In the genomic region with DNA sequence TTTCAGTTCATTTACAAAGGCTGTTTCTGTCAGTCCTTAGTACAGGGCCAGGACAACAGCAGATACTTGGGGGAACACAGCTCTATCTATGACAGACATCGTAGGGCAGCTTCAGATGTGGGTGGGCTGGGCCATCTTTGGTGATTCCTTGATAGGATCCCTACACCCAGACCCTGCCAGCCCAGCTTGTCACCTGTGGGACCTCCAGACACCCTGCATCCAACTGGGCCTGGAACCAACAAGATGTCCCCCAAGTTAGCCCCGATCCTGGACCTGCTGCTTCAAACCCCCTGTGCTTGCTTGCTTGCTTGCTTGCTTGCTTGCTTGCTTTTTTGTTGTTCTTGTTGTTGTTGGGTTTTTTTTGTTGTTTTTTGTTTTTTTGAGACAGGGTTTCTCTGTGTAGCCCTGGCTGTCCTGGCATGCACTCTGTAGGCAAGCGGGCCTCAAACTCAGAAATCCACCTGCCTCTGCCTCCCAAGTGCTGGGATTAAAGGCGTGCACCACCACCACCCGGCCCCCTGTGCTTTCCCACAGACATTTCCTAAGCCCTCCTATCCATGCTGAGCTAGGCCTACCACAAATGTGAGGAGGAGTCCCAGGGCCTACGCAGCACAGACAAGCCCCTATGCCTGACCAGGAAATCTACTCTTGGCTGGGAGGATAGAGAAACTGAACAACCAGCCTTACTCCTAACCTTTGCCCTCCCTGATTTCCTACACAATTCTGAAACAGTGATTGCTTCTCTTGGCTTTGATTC, we compare ENCODE assay signal across 15 mouse cellular contexts.
DNase-seq lines count a peak whose midpoint lies in the region.
"Had no signal": no experiment of that assay in that cellular context is flagged by ENCODE, and none has a peak within 500 bp of the region (broad histone marks: within the 10 kb centered on the region; RNA-seq: fewer than 3 reads in every experiment).

No protein-coding gene starts in this region.

- DNase-seq in cerebellum, adult 9-10 months = peak; percentile 53
- DNase-seq in cerebellum, postnatal 10 days = no peak
- peak; percentile 10 for DNase-seq in layer of hippocampus, adult 11-12 months (ENCODE audit: low spot score)
- DNase-seq in layer of hippocampus, adult 9-10 months (ENCODE audit: low spot score) = no peak
- DNase-seq in ovary, postnatal 36 days (ENCODE audit: low spot score) = peak; percentile 1
- DNase-seq in ovary, postnatal 14 days (ENCODE audit: low spot score) = no peak
- DNase-seq in cerebellum, postnatal 25 days = peak; percentile 19 to 20
- DNase-seq: adrenal gland, adult 2 months; B cell, adult 2 months; gastrocnemius, adult 2 months; heart, postnatal 10 days; kidney, adult 2 months; left cerebral cortex, postnatal 4 days; lung, embryonic 14.5 days; lung, postnatal 36 days had no signal

Comparison
In these comparisons a context has a peak if more than half of its experiments do, and no peak if none do; other contexts are left out.
1. DNase-seq: peak in cerebellum, adult 9-10 months (single experiment), layer of hippocampus, adult 11-12 months (single experiment), ovary, postnatal 36 days (single experiment) and cerebellum, postnatal 25 days (2 of 2); none in cerebellum, postnatal 10 days (0 of 2), layer of hippocampus, adult 9-10 months (single experiment) and ovary, postnatal 14 days (single experiment).